Mouse (Mus musculus) lung, postnatal 0 days (tissue): ENCODE measurements at regions not wholly inside any gene's neighbourhood (a gene's known extent, or its start where the extent isn't known, plus 50 kb on each side); places are given as distances from the start of the nearest gene placed in this dataset.

ENCODE experiments used
- CTCF ChIP-seq: IDR thresholded peaks from 2 replicates; pipeline ENCODE4 v1.5.1; 2016; ENCODE audit warnings: antibody characterized with exemption, mild to moderate bottlenecking
- EP300 ChIP-seq: IDR thresholded peaks from 2 replicates; pipeline ENCODE4 v1.6.1; 2016; ENCODE audit warnings: antibody characterized with exemption, mild to moderate bottlenecking, control low read depth

DNA sequence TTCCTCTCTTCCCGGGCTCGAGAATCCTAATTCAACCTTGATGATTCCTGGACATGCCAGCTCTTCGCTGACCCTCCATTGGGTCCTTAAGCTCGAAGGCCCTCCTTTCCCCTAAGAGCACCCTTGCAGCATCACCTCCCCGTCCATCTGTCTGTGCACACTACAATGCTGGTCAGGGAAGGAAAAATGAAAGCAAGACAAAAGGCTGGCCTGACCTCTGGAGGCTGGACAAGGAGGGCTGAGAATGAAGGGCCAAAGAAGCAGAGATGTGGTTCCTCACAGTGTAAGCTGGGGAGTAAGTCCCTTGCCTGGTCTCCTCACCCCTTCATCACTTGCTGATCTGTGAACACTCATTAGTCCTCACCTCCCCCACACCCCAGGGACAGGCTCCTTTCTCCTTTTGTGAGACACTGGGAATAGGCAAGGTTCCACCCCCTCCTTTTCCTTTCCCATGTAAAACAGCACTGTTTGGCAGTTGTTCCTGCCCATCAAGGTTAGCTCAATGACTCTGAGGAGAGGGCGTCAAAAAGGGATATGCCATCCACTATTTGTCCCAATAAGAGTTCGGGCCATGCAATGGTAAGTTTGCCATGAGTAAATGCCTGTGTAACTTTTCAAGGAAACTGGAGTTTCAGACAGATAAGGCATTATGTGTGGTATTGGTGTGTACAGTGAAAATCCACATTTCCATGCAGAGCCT, 332.3 kb downstream of the Diras2 start:
- TF ChIP-seq EP300 (no peak), CTCF (peak; percentile 44)
